In genomic region chr2:31245491-31246141, GRCm38 (mm10) we compare ENCODE assay signal across 8 mouse cellular contexts. TPM values are rescaled to one million over a fixed set of nuclear protein-coding genes. Genes with fewer than 3 reads are reported as not detected.
DNase-seq lines count a peak whose midpoint lies in the region; ATAC-seq and TF ChIP-seq lines count a peak whose summit lies in the region.

Gene Ncs1 (plus strand): TSS chr2:31245823.

- no peak for TF ChIP-seq CTCF in liver, postnatal 0 days (IDR thresholded peaks at IDR 0.05; ENCODE audit: low read depth)

- peak; percentile 68 for ATAC-seq in liver, postnatal 0 days
- ATAC-seq in neural tube, embryonic 14.5 days (ENCODE audit: low read depth): peak; percentile 85

- H3K9ac ChIP-seq in ES-E14 (ENCODE audit: insufficient read depth, low read depth, low read length, poor library complexity, severe bottlenecking): peak within 1 kb of the TSS; percentile 77
- H3K9ac ChIP-seq in liver, postnatal 0 days (replicated peaks): peak within 1 kb of the TSS; percentile 50
- H3K9ac ChIP-seq in neural tube, embryonic 14.5 days (replicated peaks; ENCODE audit: low read depth, low read length): peak within 1 kb of the TSS; percentile 97

- in situ Hi-C loops in ES-E14 (cut with MboI; ENCODE audit: low sequenced_read_pairs in 2 of 2, unreplicated experiment in 2 of 2): no loop called here

- no peak for DNase-seq in ES-E14 (ENCODE audit: low read depth, low spot score)
- peak; percentile 91 for DNase-seq in cerebellum, adult 18-20 months
- peak; percentile 43 for DNase-seq in forelimb bud, embryonic 11.5 days (ENCODE audit: low read depth, low spot score)
- DNase-seq in heart, postnatal 36 days: peak; percentile 70 to 79
- peak; percentile 89 to 90 for DNase-seq in layer of hippocampus, adult 18-20 months (ENCODE audit: low spot score in 2 of 2)
- DNase-seq in liver, postnatal 0 days: peak; percentile 58
- DNase-seq in urinary bladder, postnatal 14 days (ENCODE audit: low spot score): peak; percentile 69

- H3K27me3 ChIP-seq in liver, postnatal 0 days (ENCODE audit: insufficient read depth, low read length): peaks cover 32% of the 10 kb centered on the region
- H3K27me3 ChIP-seq in neural tube, embryonic 14.5 days (ENCODE audit: control insufficient read depth, insufficient read depth, low read length): peaks cover 4% of the 10 kb centered on the region; the same call in 1 of the 2 replicates

- TF ChIP-seq EP300 in liver, postnatal 0 days (IDR thresholded peaks at IDR 0.05; ENCODE audit: low read depth): no peak

- H3K4me2 ChIP-seq in liver, postnatal 0 days (ENCODE audit: low read depth, low read length): peak within 1 kb of the TSS; percentile 88
- H3K4me2 ChIP-seq in neural tube, embryonic 14.5 days (ENCODE audit: low read depth, low read length): peak within 1 kb of the TSS; percentile 70

- peak within 1 kb of the TSS; percentile 81 to 90 for H3K4me3 ChIP-seq in ES-E14 (ENCODE audit: insufficient read depth in 1 of 2, low read depth in 1 of 2, low read length in 2 of 2, poor library complexity in 1 of 2, severe bottlenecking in 1 of 2)
- H3K4me3 ChIP-seq in liver, postnatal 0 days (ENCODE audit: low read depth, low read length): peak within 1 kb of the TSS; percentile 54
- peak within 1 kb of the TSS; percentile 72 for H3K4me3 ChIP-seq in neural tube, embryonic 14.5 days (ENCODE audit: low read depth, low read length)

- WGBS in liver, postnatal 0 days (ENCODE audit: insufficient replicate concordance): under 1% methylated on average over 64 of the region's 89 CpGs
- 1% methylated on average over 59 of the region's 89 CpGs for WGBS in neural tube, embryonic 14.5 days

- no peaks in the 10 kb centered on the region for H3K36me3 ChIP-seq in ES-E14 (ENCODE audit: control insufficient read depth, insufficient read depth, low read length, poor library complexity, severe bottlenecking)
- H3K36me3 ChIP-seq in liver, postnatal 0 days (replicated peaks; ENCODE audit: insufficient read depth, low read length): no peaks in the 10 kb centered on the region
- H3K36me3 ChIP-seq in neural tube, embryonic 14.5 days (ENCODE audit: control insufficient read depth, insufficient read depth, low read length): no peaks in the 10 kb centered on the region

- H3K9me3 ChIP-seq in ES-E14 (ENCODE audit: control insufficient read depth, insufficient read depth, low read depth, low read length): no peaks in the 10 kb centered on the region
- H3K9me3 ChIP-seq in liver, postnatal 0 days (ENCODE audit: low read length): no peaks in the 10 kb centered on the region
- H3K9me3 ChIP-seq in neural tube, embryonic 14.5 days (ENCODE audit: control insufficient read depth, low read length): no peaks in the 10 kb centered on the region

- intact Hi-C loops in heart, postnatal 36 days (cut with DNase I): loop anchor here (2.0 kb wide), 1 partner anchor 45 kb away; no protein-coding TSS in a partner anchor

- H3K4me1 ChIP-seq in ES-E14 (ENCODE audit: control insufficient read depth in 2 of 2, insufficient read depth in 2 of 2, low read length in 2 of 2, poor library complexity in 1 of 2): peaks cover 0 to 25% of the 10 kb centered on the region in 2 experiments; a peak in 2 of 4 replicates
- peaks cover 5% of the 10 kb centered on the region for H3K4me1 ChIP-seq in liver, postnatal 0 days (ENCODE audit: insufficient read depth)
- peaks cover 17% of the 10 kb centered on the region for H3K4me1 ChIP-seq in neural tube, embryonic 14.5 days (ENCODE audit: control insufficient read depth, insufficient read depth, low read length)

- no peak within 1 kb of the TSS for H3K27ac ChIP-seq in ES-E14 (ENCODE audit: insufficient read depth, low read depth, low read length, poor library complexity, severe bottlenecking)
- no peak within 1 kb of the TSS for H3K27ac ChIP-seq in liver, postnatal 0 days (ENCODE audit: low read depth)
- H3K27ac ChIP-seq in neural tube, embryonic 14.5 days (ENCODE audit: low read depth, low read length): peak within 1 kb of the TSS; percentile 89

TF ChIP-seq in ES-E14, 5 proteins besides CTCF, POLR2A, EP300 and RAD21:
- TF ChIP-seq HCFC1 (IDR thresholded peaks at IDR 0.05; ENCODE audit: borderline replicate concordance, insufficient read depth, low read length) (peak; percentile 28; the same call in 1 of the 2 replicates), ZC3H11A (IDR thresholded peaks at IDR 0.05; ENCODE audit: borderline replicate concordance, low read depth, low read length) (no peak)

RNA-seq across cellular contexts. Expression of gene Ncs1, which starts in this region (rescaled TPM):
- total RNA-seq in ES-E14 (2012; rRNA removed): 5.1 and 8.9 TPM in 2 replicates
- 10 to 100 TPM in 1 of 2 experiments, 1 to 10 TPM in 1; 9.5 to 10.5 TPM for total RNA-seq in heart, postnatal 36 days (2021)
- total RNA-seq in layer of hippocampus, adult 18-20 months (2021): 100 to 1,000 TPM; 298 to 317 TPM
- 0.46 and 0.62 TPM in 2 replicates for polyA plus RNA-seq in liver, postnatal 0 days (2015; fragmentation: Nextera tagmentation; extraction: Ambion mirVana)
- polyA plus RNA-seq in neural tube, embryonic 14.5 days (2014; fragmentation: Nextera tagmentation; extraction: Ambion mirVana): 201 and 209 TPM in 2 replicates

Comparison
In these comparisons a context has a peak if more than half of its experiments do, and no peak if none do; other contexts are left out.
1. RNA of gene Ncs1 (total RNA-seq): 298 to 317 TPM in layer of hippocampus, adult 18-20 months; 9.5 to 10.5 TPM in heart, postnatal 36 days and 5.1 to 8.9 TPM in ES-E14; every median in the first group is over 10 times any median in the second.
2. RNA of gene Ncs1 (polyA plus RNA-seq): 201 to 209 TPM in neural tube, embryonic 14.5 days; 0.46 to 0.62 TPM in liver, postnatal 0 days; every median in the first group is over 100 times any median in the second.
3. Peak in DNase-seq, ATAC-seq, H3K4me3 ChIP-seq, H3K9ac ChIP-seq and H3K4me2 ChIP-seq in liver, postnatal 0 days; RNA of the gene not detected or under 1 TPM.
4. Peak in every context shown above with its lines, with median percentiles within 50 percentile points of each other: H3K4me3 ChIP-seq and H3K9ac ChIP-seq.